Mouse (Mus musculus) hindlimb bud, embryonic 11.5 days (tissue): ENCODE data around the gene Nadk2.

Experiments
- DNase-seq: peaks from one replicate; pipeline ENCODE4 v3.0.0-alpha.2; 2012; ENCODE audit warnings: low read depth, low spot score; ENCODE audit errors: extremely low spot score

Gene Nadk2

DNA sequence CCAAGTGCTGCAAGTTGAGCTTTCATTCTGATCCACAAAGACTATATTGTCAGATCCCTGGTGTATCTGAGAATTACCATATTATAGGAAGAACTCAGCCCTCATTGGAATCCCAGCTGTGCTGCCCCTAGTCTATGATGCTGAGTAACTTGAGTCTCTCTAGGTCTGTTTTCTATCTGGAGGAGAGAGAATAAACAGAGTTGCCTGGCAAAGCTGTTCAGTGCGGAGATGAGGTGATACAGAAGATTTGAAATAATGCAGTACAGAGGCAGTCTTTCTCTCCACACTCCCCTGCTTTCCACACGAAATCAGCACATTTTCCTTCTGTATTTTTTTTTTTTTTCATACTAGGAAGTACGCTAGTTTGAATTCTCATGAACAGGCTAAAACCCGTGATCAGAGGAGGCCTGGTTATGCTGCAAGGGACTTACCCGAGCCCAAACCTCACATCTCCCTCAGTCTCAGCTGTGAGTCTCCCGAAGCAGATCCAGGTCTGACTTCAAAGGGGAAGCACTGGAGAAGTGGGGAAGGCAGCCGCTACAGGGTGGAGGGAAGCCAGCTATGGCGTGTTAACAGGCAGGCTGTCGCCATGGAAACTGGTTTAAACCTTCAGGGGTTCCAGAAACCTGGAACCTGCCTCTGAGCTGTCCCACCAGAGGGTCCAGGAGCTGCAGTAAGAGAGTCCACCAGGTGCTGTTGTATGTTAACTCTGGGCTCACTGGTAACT is 59.9 kb downstream of the Nadk2 start:
- no peak for DNase-seq

DNA sequence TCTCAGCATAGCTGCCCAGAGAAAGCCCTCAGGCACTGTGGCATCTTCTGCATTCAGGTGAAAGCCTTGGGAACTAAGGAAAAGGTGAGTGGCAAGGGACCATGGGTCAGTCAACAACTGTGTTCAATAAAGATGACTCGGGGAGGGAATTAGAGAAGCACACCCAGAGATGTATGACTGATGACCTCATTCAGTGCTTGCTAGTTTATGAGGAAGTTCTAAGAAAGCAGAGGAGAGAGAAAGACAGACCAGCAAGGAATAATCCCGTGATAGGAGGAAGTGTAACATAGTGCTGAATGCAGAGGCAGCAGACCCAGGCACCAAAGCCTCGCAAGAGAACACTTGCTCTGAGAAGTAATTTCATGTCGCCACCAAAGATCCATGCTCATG is 60.4 kb downstream of the Nadk2 start:
- no peak for DNase-seq

DNA sequence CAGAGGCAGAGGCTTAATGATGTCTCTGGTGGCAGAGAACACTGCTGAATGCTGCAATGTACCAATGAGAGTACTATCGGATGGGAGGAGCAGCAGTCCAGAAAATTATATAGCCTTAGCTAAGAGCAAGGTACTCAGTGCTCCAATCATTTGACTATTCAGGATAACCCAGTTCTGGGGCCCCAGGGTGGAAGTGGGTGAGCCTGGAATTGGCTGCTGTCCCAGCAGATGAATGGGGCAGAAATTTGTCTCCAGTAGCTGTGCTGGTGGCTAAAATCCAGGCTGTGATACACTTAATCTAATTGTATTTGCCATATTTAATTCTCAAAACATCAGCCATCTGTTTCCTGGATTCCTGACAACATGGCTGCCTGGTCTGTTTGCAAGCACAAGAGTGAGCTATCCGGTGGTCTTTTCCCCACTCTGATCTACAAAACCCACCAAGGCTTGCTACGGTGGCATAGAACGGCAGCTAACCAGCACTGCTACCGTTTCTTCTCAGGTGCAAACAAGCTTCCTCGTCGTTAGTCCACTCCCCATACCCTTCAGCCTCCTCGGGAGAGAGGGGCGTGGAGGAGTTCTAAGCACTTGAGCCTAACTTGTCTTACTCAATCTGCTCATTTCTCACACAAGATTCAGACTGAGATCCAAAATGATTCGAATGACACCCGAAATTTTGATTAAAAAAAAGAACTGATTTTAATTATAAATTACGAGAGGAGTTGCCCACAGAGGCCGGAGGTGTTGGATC is 61.8 kb downstream of the Nadk2 start:
- no peak for DNase-seq

DNA sequence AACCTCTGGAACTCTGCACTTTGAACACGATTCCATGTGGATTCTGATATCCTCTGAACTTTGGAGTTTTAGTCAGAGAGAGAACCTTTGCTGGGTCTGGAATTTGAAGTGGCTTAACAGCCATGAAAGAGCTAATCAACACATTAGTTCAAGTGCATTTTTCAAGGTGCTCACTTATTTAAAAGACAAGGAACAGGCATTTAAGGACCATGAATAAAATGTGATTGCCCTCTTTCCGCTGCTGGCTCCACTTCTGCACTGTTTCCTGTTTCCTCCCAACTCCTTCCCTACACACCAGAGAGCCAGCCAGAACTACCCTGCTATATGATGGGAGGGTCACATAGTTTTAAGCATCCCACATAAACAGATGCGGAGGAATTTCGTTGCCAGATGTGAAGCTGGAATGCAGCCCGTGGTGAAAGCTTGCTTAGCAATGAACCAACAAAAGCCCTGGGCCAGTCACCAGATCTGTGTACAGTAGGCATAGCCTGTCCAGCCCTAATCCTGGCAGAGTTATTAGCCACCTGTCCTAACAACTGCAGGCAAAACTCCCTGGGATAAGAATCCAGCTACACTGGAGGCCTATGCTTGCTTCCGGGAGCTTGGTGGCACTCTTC is 63.9 kb downstream of the Nadk2 start:
- no peak for DNase-seq

DNA sequence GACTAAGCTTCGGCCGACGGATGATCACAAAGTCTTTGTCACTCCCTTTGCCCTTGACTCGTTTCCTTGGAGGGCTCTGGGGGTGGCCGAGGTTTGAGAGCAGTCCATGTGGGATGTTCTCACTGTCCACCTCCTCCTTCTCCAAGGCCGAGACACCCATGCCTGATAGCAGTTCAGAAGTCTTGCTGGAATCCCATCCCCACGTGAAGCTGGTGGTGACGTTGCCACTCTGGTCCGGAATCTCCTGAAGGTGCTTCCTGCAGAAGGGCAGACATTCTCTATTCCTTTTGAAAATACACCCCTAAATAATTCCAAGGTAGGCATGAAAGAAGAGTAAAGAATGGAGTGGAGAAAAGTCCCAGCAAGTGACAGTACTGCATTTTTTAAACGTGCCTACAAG is 68.4 kb downstream of the Nadk2 start:
- no peak for DNase-seq

DNA sequence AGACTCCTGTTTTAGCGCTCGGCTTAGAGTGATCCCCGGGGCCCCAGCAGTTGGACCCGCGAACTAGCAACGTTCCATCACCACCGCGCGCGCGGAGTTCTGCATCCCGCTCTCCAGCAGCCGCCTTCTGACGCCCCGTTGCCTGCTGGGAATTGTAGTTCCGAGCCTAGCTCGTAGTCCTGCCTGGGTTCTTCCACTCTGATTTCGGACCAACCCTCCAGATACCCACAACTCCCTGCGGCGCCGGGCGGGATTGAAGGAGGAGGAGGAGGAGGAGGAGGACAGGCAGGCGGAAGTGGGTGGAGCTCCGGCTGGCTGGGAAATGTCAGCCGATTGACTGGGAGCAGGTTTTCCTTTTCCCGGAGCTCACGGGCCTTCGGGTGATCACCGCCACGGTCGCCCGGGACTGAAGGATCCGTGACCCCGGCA is 69.2 kb downstream of the Nadk2 start, which contains the start of gene Lmbrd2:
TSS of gene Lmbrd2 (plus strand) at position 299 of the 429 bp plus-strand sequence.
- peak; percentile 89 for DNase-seq

DNA sequence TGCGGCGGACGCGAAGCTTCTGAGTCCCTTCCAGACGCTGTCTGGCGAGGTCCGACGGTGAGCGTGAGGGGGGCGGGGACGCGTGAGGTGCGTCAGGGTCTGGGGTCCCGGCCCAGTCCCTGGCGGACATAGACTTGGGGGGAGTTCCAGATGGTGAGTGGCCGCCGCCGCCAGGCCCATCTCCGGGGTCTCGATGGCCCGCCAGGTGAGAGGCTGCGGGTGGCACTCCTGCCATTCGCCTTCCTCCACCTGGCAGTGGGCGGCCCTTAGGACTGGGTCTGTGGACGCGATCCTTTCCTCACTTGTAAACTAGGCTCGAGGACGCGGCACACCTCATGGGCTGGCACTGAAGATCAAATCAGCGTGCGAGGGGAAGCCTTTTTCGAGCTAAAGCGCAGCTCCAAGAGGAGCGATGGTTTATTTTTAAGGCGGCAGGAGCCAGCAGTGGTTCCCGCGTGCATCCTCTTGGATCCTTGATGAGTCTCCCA is 69.7 kb downstream of the Nadk2 start:
- DNase-seq = no peak

DNA sequence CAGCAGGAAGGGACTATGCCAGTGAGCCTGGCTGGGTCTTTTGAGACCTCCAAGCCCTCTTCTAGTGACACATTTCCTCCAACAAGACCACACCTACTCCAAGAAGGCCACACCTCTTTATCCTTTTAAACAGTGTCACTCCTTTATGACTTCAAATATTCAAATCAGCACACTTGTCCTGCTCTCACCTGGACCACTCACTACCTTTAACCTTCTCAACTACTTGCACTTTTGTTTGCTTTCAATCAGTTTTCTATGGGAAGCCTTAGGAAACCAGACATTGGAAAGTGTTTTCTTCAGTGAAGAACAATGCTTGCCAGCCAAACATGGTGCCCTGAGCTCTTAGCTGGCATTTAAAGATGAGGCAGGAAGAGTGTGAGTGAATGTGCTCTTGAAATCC is 84.3 kb downstream of the Nadk2 start, which contains the start of gene Skp2:
TSS of gene Skp2 (minus strand) at position 101 of the 400 bp plus-strand sequence.
- no peak for DNase-seq
